Mouse (Mus musculus): Measurements from ENCODE around the gene Selenof. TPM values are rescaled to one million over a fixed set of nuclear protein-coding genes. Genes with fewer than 3 reads are reported as not detected.

The Selenof gene
- polyA plus RNA-seq, 1 experiment from 2014 or later: 291 TPM

GRCm38 (mm10) chr3:144548186-144548845 lies 21.8 kb upstream of the Selenof start:
- WGBS (ENCODE audit: insufficient replicate concordance): 77% methylated on average over 7 of the region's 7 CpGs
- Histone ChIP-seq H3K36me3 (replicated peaks) (no peaks in the 10 kb centered on the region), H3K27me3 (no peaks in the 10 kb centered on the region), H3K27ac (replicated peaks) (no peak overlapping the region), H3K4me1 (replicated peaks) (peaks cover 13% of the 10 kb centered on the region; the same call in 1 of the 2 replicates), H3K9ac (no peak overlapping the region), H3K9me3 (replicated peaks) (no peaks in the 10 kb centered on the region), H3K4me3 (replicated peaks) (no peak overlapping the region), H3K4me2 (no peak overlapping the region)
- ATAC-seq (ENCODE audit: insufficient read depth): no peak

DNA sequence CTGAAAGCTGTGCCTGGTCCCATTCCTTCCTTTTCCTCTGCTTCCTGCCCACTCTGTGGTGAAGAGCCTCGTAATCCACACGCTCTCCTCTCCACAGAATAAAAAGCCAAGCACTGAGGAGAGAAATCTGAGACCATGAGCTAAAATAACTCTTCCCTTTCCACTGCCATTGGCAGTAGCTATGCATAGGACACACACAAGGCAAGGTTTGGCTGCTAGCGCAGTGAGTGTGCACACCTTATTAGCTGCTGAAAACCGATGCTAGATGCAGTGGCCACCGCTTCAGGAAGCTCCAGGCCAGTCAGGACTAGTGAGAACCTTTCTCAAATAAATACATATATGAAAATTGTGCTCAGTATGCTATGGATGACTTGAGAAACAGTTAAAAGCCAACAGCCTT lies 20.1 kb upstream of the Selenof start:
- H3K27ac ChIP-seq (replicated peaks): no peak overlapping the region
- no peak for ATAC-seq (ENCODE audit: insufficient read depth)
- WGBS (ENCODE audit: insufficient replicate concordance): 83% methylated on average over 5 of the region's 5 CpGs
- H3K4me2 ChIP-seq: no peak overlapping the region
- H3K27me3 ChIP-seq: no peaks in the 10 kb centered on the region
- H3K4me3 ChIP-seq (replicated peaks): no peak overlapping the region
- no peak overlapping the region for H3K9ac ChIP-seq
- H3K36me3 ChIP-seq (replicated peaks): no peaks in the 10 kb centered on the region
- no peaks in the 10 kb centered on the region for H3K9me3 ChIP-seq (replicated peaks)
- H3K4me1 ChIP-seq (replicated peaks): peaks cover 20% of the 10 kb centered on the region; the same call in 1 of the 2 replicates

- no peaks in the 10 kb centered on the region for H3K36me3 ChIP-seq (replicated peaks)
- no peaks in the 10 kb centered on the region for H3K27me3 ChIP-seq
- 72% methylated on average over 5 of the region's 5 CpGs for whole genome bisulfite sequencing (ENCODE audit: insufficient replicate concordance)
- no peaks in the 10 kb centered on the region for H3K9me3 ChIP-seq (replicated peaks)
- no peak for ATAC-seq (ENCODE audit: insufficient read depth)
- H3K4me1 ChIP-seq (replicated peaks): peaks cover 20% of the 10 kb centered on the region; the same call in 1 of the 2 replicates
- H3K4me2 ChIP-seq: no peak overlapping the region
- H3K9ac ChIP-seq: no peak overlapping the region
- no peak overlapping the region for H3K27ac ChIP-seq (replicated peaks)
- no peak overlapping the region for H3K4me3 ChIP-seq (replicated peaks)
These were observed 19.4 kb upstream of the Selenof start for GRCm38 (mm10) chr3:144550659-144551058.

- Histone ChIP-seq H3K9me3 (replicated peaks) (no peaks in the 10 kb centered on the region), H3K27ac (replicated peaks) (no peak overlapping the region), H3K4me1 (replicated peaks) (peaks cover 20% of the 10 kb centered on the region; the same call in 1 of the 2 replicates), H3K4me3 (replicated peaks) (no peak overlapping the region), H3K36me3 (replicated peaks) (no peaks in the 10 kb centered on the region), H3K4me2 (no peak overlapping the region), H3K9ac (no peak overlapping the region), H3K27me3 (no peaks in the 10 kb centered on the region)
- WGBS (ENCODE audit: insufficient replicate concordance): 36% methylated on average over 4 of the region's 4 CpGs
- no peak for ATAC-seq (ENCODE audit: insufficient read depth)
These were observed 18.7 kb upstream of the Selenof start for GRCm38 (mm10) chr3:144551416-144551815.

DNA sequence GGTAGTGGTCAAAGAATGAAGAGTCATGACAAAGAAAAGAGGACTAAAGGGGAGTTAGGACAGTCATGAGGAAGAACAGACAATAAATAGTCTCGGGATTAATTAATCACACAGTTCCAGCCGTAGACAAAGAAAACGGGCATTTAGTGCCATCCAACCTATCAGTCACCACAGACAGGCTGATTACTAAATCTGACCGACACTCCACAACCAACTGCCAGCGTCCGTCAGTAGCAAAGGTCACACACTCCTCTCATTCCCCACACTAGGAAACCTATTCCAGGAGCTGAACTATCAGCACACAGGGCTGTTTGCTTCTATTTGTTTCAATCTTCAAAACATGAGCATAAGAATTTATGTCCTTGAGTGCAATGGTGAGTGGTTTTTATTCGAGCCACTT lies 16.2 kb upstream of the Selenof start:
- Histone ChIP-seq H3K4me2 (no peak overlapping the region), H3K36me3 (replicated peaks) (no peaks in the 10 kb centered on the region), H3K9ac (no peak overlapping the region), H3K27me3 (no peaks in the 10 kb centered on the region), H3K27ac (replicated peaks) (no peak overlapping the region), H3K9me3 (replicated peaks) (no peaks in the 10 kb centered on the region), H3K4me3 (replicated peaks) (no peak overlapping the region), H3K4me1 (replicated peaks) (peaks cover 34% of the 10 kb centered on the region)
- peak; percentile 40; the same call in 1 of the 2 replicates for ATAC-seq (ENCODE audit: insufficient read depth)
- WGBS (ENCODE audit: insufficient replicate concordance): 31% methylated on average over 7 of the region's 7 CpGs

- no peaks in the 10 kb centered on the region for H3K36me3 ChIP-seq (replicated peaks)
- 76% methylated on average over 9 of the region's 9 CpGs for WGBS (ENCODE audit: insufficient replicate concordance)
- no peaks in the 10 kb centered on the region for H3K27me3 ChIP-seq
- H3K4me1 ChIP-seq (replicated peaks): peaks cover 37% of the 10 kb centered on the region
- H3K4me3 ChIP-seq (replicated peaks): no peak overlapping the region
- no peak overlapping the region for H3K9ac ChIP-seq
- ATAC-seq (ENCODE audit: insufficient read depth): no peak
- no peak overlapping the region for H3K4me2 ChIP-seq
- H3K9me3 ChIP-seq (replicated peaks): no peaks in the 10 kb centered on the region
- no peak overlapping the region for H3K27ac ChIP-seq (replicated peaks)
These were observed 15.6 kb upstream of the Selenof start for GRCm38 (mm10) chr3:144554503-144554902.

- no peak for ATAC-seq (ENCODE audit: insufficient read depth)
These were observed 15.0 kb upstream of the Selenof start for GRCm38 (mm10) chr3:144555144-144555543.

GRCm38 (mm10) chr3:144556625-144557324 lies 13.3 kb upstream of the Selenof start:
- H3K4me1 ChIP-seq (replicated peaks): peaks cover 37% of the 10 kb centered on the region
- no peak overlapping the region for H3K27ac ChIP-seq (replicated peaks)
- H3K9me3 ChIP-seq (replicated peaks): no peaks in the 10 kb centered on the region
- H3K27me3 ChIP-seq: no peaks in the 10 kb centered on the region
- no peak for ATAC-seq (ENCODE audit: insufficient read depth)
- H3K9ac ChIP-seq: no peak overlapping the region
- no peak overlapping the region for H3K4me2 ChIP-seq
- no peaks in the 10 kb centered on the region for H3K36me3 ChIP-seq (replicated peaks)
- no peak overlapping the region for H3K4me3 ChIP-seq (replicated peaks)
- 39% methylated on average over 16 of the region's 16 CpGs for WGBS (ENCODE audit: insufficient replicate concordance)

More at GRCm38 (mm10) chr3:144555144-144555543, 15.0 kb upstream of the Selenof start:
- Histone ChIP-seq H3K36me3 (replicated peaks) (no peaks in the 10 kb centered on the region), H3K4me2 (no peak overlapping the region), H3K4me1 (replicated peaks) (peaks cover 39% of the 10 kb centered on the region), H3K9ac (no peak overlapping the region), H3K27me3 (no peaks in the 10 kb centered on the region), H3K9me3 (replicated peaks) (no peaks in the 10 kb centered on the region), H3K4me3 (replicated peaks) (no peak overlapping the region), H3K27ac (replicated peaks) (no peak overlapping the region)
- 73% methylated on average over 7 of the region's 7 CpGs for WGBS (ENCODE audit: insufficient replicate concordance)

DNA sequence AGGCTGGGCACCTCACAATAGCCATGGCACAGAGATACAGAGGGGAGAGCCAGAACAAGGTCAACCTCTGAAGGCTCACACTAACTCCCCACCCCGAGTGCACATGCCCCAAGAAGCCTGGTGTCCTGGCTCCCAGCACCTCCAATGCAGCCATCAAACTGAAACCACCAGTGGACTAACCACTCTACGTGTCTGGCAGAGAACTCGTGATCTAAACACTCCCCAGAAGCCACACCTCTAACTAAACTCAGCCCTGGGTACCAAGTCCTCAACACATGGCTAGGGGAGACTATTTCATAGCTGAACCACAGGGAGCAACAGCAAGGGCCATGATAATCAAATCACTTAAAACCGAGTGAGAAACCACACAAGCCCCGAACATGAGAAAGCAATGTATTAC lies 11.8 kb upstream of the Selenof start:
- H3K27ac ChIP-seq (replicated peaks): no peak overlapping the region
- H3K4me1 ChIP-seq (replicated peaks): peaks cover 35% of the 10 kb centered on the region
- H3K27me3 ChIP-seq: no peaks in the 10 kb centered on the region
- WGBS (ENCODE audit: insufficient replicate concordance): 40% methylated on average over 5 of the region's 5 CpGs
- no peak overlapping the region for H3K4me3 ChIP-seq (replicated peaks)
- H3K9ac ChIP-seq: no peak overlapping the region
- no peaks in the 10 kb centered on the region for H3K9me3 ChIP-seq (replicated peaks)
- no peak for ATAC-seq (ENCODE audit: insufficient read depth)
- H3K36me3 ChIP-seq (replicated peaks): no peaks in the 10 kb centered on the region
- no peak overlapping the region for H3K4me2 ChIP-seq

DNA sequence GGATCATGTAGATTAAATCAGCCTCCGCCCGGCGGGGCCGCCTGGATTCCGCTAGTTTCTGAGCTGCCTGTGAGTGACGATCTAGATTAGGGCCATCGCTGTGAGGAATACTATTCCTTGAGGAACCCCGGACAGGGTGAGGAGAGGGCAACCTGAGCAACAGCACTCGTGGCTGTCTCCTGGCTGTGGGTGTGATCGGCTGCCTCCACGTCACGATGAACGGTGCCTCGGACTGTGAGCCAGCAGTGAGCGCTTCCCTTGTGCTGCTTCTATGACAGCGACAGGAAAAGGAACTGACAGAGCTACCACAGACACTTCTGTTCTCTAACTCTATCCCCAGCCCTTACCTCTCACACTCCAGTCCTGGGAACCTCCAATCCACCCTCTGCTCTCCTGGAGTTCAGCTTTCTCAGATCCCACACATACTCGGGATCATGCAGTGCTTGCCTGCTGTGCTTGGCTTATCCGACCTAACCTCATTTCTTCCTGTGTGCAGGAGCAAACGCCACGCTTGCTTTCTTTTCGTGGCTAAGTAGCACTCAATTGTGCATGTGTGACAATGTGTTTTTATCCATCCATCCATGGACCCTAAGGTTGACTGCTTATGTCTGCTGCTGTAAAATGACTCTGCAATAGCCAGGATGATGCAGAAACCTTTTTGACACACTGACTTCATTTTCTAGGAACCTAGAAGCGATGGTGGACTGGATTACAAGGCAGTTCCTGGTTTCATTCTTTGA lies 8.4 kb upstream of the Selenof start:
- no peaks in the 10 kb centered on the region for H3K27me3 ChIP-seq
- peak overlapping the region; percentile 42 for H3K4me2 ChIP-seq
- 36% methylated on average over 22 of the region's 22 CpGs for WGBS (ENCODE audit: insufficient replicate concordance)
- no peaks in the 10 kb centered on the region for H3K9me3 ChIP-seq (replicated peaks)
- no peak overlapping the region for H3K9ac ChIP-seq
- no peaks in the 10 kb centered on the region for H3K36me3 ChIP-seq (replicated peaks)
- H3K4me3 ChIP-seq (replicated peaks): 0 out of 2 replicates have a peak overlapping the region, but pooled peaks have one; percentile 2
- no peak overlapping the region for H3K27ac ChIP-seq (replicated peaks)
- ATAC-seq (ENCODE audit: insufficient read depth): no peak
- H3K4me1 ChIP-seq (replicated peaks): peaks cover 28% of the 10 kb centered on the region

GRCm38 (mm10) chr3:144563916-144564315 lies 6.2 kb upstream of the Selenof start:
- no peaks in the 10 kb centered on the region for H3K27me3 ChIP-seq
- WGBS (ENCODE audit: insufficient replicate concordance): 73% methylated on average over 7 of the region's 7 CpGs
- no peak overlapping the region for H3K9ac ChIP-seq
- H3K9me3 ChIP-seq (replicated peaks): no peaks in the 10 kb centered on the region
- H3K4me1 ChIP-seq (replicated peaks): peaks cover 25% of the 10 kb centered on the region
- ATAC-seq (ENCODE audit: insufficient read depth): no peak
- no peaks in the 10 kb centered on the region for H3K36me3 ChIP-seq (replicated peaks)
- H3K4me3 ChIP-seq (replicated peaks): no peak overlapping the region
- no peak overlapping the region for H3K27ac ChIP-seq (replicated peaks)
- H3K4me2 ChIP-seq: no peak overlapping the region
